Mouse (Mus musculus): ENCODE measurements around the gene Cdh12.

The Cdh12 gene

GRCm38 (mm10) chr15:20711859-20712258 lies 262.8 kb downstream of the Cdh12 start:
- DNase-seq (ENCODE audit: low read depth): no peak

- no peak for DNase-seq (ENCODE audit: low read depth)
Measured at GRCm38 (mm10) chr15:20772289-20772688, 323.2 kb downstream of the Cdh12 start.

- DNase-seq (ENCODE audit: low read depth): no peak
Measured at GRCm38 (mm10) chr15:20773423-20773822, 324.4 kb downstream of the Cdh12 start.

- no peak for DNase-seq (ENCODE audit: low read depth)
Measured at GRCm38 (mm10) chr15:20796999-20797398, 347.9 kb downstream of the Cdh12 start.

GRCm38 (mm10) chr15:20798541-20798940 lies 349.5 kb downstream of the Cdh12 start:
- DNase-seq (ENCODE audit: low read depth): no peak

- no peak for DNase-seq (ENCODE audit: low read depth)
Measured at GRCm38 (mm10) chr15:20835887-20836286, 386.8 kb downstream of the Cdh12 start.

- DNase-seq (ENCODE audit: low read depth): no peak
Measured at GRCm38 (mm10) chr15:20836991-20837390, 387.9 kb downstream of the Cdh12 start.

- DNase-seq (ENCODE audit: low read depth): no peak
Measured at GRCm38 (mm10) chr15:20841479-20841878, 392.4 kb downstream of the Cdh12 start.

- DNase-seq (ENCODE audit: low read depth): no peak
Measured at GRCm38 (mm10) chr15:20863076-20863475, 414.0 kb downstream of the Cdh12 start.

- DNase-seq (ENCODE audit: low read depth): no peak
Measured at GRCm38 (mm10) chr15:20872518-20872917, 423.5 kb downstream of the Cdh12 start.

GRCm38 (mm10) chr15:20876993-20877392 lies 427.9 kb downstream of the Cdh12 start:
- DNase-seq (ENCODE audit: low read depth): no peak

- DNase-seq (ENCODE audit: low read depth): no peak
Measured at GRCm38 (mm10) chr15:20893471-20893870, 444.4 kb downstream of the Cdh12 start.

- no peak for DNase-seq (ENCODE audit: low read depth)
Measured at GRCm38 (mm10) chr15:20902568-20902967, 453.5 kb downstream of the Cdh12 start.

GRCm38 (mm10) chr15:20928221-20928620 lies 479.2 kb downstream of the Cdh12 start:
- DNase-seq (ENCODE audit: low read depth): no peak

GRCm38 (mm10) chr15:20944000-20944399 lies 494.9 kb downstream of the Cdh12 start:
- no peak for DNase-seq (ENCODE audit: low read depth)

GRCm38 (mm10) chr15:20967463-20967862 lies 518.4 kb downstream of the Cdh12 start:
- no peak for DNase-seq (ENCODE audit: low read depth)

- no peak for DNase-seq (ENCODE audit: low read depth)
Measured at GRCm38 (mm10) chr15:20971041-20971440, 522.0 kb downstream of the Cdh12 start.

- no peak for DNase-seq (ENCODE audit: low read depth)
Measured at GRCm38 (mm10) chr15:21000541-21000940, 551.5 kb downstream of the Cdh12 start.

- DNase-seq (ENCODE audit: low read depth): no peak
Measured at GRCm38 (mm10) chr15:21007931-21008330, 558.9 kb downstream of the Cdh12 start.

GRCm38 (mm10) chr15:21008487-21008886 lies 559.4 kb downstream of the Cdh12 start:
- no peak for DNase-seq (ENCODE audit: low read depth)

GRCm38 (mm10) chr15:21008969-21009368 lies 559.9 kb downstream of the Cdh12 start:
- DNase-seq (ENCODE audit: low read depth): no peak

GRCm38 (mm10) chr15:21063683-21064082 lies 614.6 kb downstream of the Cdh12 start:
- no peak for DNase-seq (ENCODE audit: low read depth)

GRCm38 (mm10) chr15:21069264-21069663 lies 620.2 kb downstream of the Cdh12 start:
- no peak for DNase-seq (ENCODE audit: low read depth)

- DNase-seq (ENCODE audit: low read depth): no peak
Measured at GRCm38 (mm10) chr15:21092824-21093223, 643.8 kb downstream of the Cdh12 start.
